Mouse (Mus musculus) brain, embryonic 14.5 days (tissue): ENCODE measurements around the gene Stk4.

Source experiments
- CTCF ChIP-seq: fragments of 200-500 bp; IDR thresholded peaks from 2 replicates; pipeline ENCODE4 v1.5.1; 2012; ENCODE audit warnings: inconsistent platforms, mild to moderate bottlenecking, moderate library complexity, borderline replicate concordance; ENCODE audit not compliant: insufficient read depth, insufficient read length; ENCODE audit errors: extremely low read depth
- POLR2A ChIP-seq: fragments of 200-500 bp; IDR thresholded peaks from 2 replicates; pipeline ENCODE4 v1.6.1; 2012; ENCODE audit warnings: mild to moderate bottlenecking, inconsistent platforms, borderline replicate concordance; ENCODE audit not compliant: poor library complexity, insufficient read depth, insufficient read length, severe bottlenecking; ENCODE audit errors: extremely low read depth

DNA sequence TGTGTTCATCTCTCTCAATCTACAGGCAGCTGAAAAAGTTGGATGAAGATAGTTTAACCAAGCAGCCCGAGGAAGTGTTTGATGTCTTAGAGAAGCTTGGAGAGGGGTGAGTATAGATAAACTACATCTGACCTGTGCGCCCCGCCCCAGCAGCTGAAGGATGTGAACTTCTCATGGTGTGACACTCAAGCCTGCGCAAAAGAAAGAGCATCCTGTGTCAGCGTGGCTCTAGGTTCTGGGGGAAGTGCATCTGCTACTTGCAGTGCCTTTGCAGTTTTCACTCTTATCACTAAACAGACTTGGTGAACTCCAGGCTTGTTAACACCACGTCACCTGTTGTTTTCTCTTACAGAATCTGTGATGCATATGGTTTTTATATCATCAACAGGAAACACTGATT is 9.4 kb downstream of the Stk4 start:
- TF ChIP-seq CTCF = no peak
- no peak for TF ChIP-seq POLR2A
